Mouse (Mus musculus): ENCODE measurements around the gene Elmo1. TPM values are rescaled to one million over a fixed set of nuclear protein-coding genes. Genes with fewer than 3 reads are reported as not detected.

Gene Elmo1
- polyA plus RNA-seq, 1 experiment from 2014 or later, result 34.9 TPM

GRCm38 (mm10) chr13:20460096-20460495, 369.7 kb downstream of the Elmo1 start:
- Histone ChIP-seq H3K4me3 (no peak overlapping the region), H3K36me3 (no peaks in the 10 kb centered on the region), H3K4me1 (no peaks in the 10 kb centered on the region; the same call in 1 of the 2 replicates), H3K27ac (replicated peaks) (no peak overlapping the region), H3K4me2 (replicated peaks) (no peak overlapping the region), H3K27me3 (no peaks in the 10 kb centered on the region), H3K9me3 (no peaks in the 10 kb centered on the region), H3K9ac (replicated peaks) (no peak overlapping the region)
- ATAC-seq (replicated peaks), result no peak
- 79% methylated on average over 6 of the region's 6 CpGs for whole genome bisulfite sequencing

GRCm38 (mm10) chr13:20461616-20462015, 371.2 kb downstream of the Elmo1 start:
- ATAC-seq (replicated peaks), result no peak
- H3K36me3 ChIP-seq, result no peaks in the 10 kb centered on the region
- H3K4me2 ChIP-seq (replicated peaks), result no peak overlapping the region
- H3K9me3 ChIP-seq, result no peaks in the 10 kb centered on the region
- H3K4me1 ChIP-seq, result no peaks in the 10 kb centered on the region
- 88% methylated on average over 3 of the region's 3 CpGs for WGBS
- H3K27me3 ChIP-seq, result no peaks in the 10 kb centered on the region
- H3K9ac ChIP-seq (replicated peaks), result no peak overlapping the region
- no peak overlapping the region for H3K27ac ChIP-seq (replicated peaks)
- H3K4me3 ChIP-seq, result no peak overlapping the region

GRCm38 (mm10) chr13:20464161-20464560, 373.8 kb downstream of the Elmo1 start:
- Histone ChIP-seq H3K9me3 (no peaks in the 10 kb centered on the region), H3K4me2 (replicated peaks) (no peak overlapping the region), H3K9ac (replicated peaks) (no peak overlapping the region), H3K4me1 (no peaks in the 10 kb centered on the region), H3K4me3 (no peak overlapping the region), H3K27me3 (no peaks in the 10 kb centered on the region), H3K27ac (replicated peaks) (no peak overlapping the region), H3K36me3 (no peaks in the 10 kb centered on the region)
- ATAC-seq (replicated peaks), result no peak

DNA sequence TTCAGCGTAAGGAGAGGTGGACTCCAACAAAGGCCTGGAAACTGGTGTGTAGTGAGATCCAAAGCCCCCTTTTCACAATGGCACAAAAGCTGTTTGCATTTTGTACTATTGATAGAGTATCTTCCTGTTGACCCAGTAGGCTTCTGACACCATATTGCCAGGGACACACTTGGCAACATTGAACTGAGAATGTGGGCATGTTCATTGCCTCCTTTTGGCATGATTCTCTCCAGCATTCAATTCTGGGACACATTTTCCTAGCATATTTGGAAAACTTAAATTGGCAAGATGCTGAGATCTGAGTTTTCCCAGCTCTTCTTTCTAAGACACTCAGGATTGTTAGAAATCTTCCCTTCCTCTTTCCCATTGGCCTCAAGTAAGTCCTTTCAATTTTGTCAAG, 377.0 kb downstream of the Elmo1 start:
- peaks cover 6% of the 10 kb centered on the region; the same call in 1 of the 2 replicates for H3K4me1 ChIP-seq
- H3K9ac ChIP-seq (replicated peaks), result no peak overlapping the region
- H3K27me3 ChIP-seq, result no peaks in the 10 kb centered on the region
- ATAC-seq (replicated peaks), result no peak
- H3K9me3 ChIP-seq, result no peaks in the 10 kb centered on the region
- H3K4me2 ChIP-seq (replicated peaks), result no peak overlapping the region
- WGBS, result 89% methylated on average over 1 of the region's 1 CpGs
- no peak overlapping the region for H3K4me3 ChIP-seq
- no peaks in the 10 kb centered on the region for H3K36me3 ChIP-seq
- H3K27ac ChIP-seq (replicated peaks), result no peak overlapping the region

DNA sequence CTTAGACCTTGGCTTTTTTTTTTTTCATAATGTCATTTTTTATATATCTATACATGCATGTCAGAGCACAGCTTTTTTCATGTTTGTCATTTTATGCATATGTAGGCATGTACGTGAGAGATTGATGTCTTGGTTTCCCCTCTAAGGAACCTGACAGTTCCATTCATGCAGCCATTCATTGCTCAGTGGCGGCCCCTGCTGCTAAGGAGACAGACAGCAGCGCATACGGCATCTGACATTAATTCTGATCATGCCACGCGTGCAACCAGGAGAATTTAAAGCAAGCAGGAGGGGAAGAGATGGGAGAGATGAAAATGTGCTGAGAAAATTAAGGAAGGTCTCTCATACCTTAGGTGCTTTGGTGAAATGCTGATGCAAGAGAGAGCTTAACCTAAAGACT, 381.3 kb downstream of the Elmo1 start:
- Histone ChIP-seq H3K4me3 (peak overlapping the region; percentile 54), H3K9ac (replicated peaks) (peak overlapping the region; percentile 51; the same call in 1 of the 2 replicates), H3K27me3 (no peaks in the 10 kb centered on the region), H3K36me3 (no peaks in the 10 kb centered on the region), H3K4me1 (peaks cover 29% of the 10 kb centered on the region), H3K9me3 (no peaks in the 10 kb centered on the region), H3K4me2 (replicated peaks) (peak overlapping the region; percentile 70), H3K27ac (replicated peaks) (peak overlapping the region; percentile 90)
- 3% methylated on average over 6 of the region's 6 CpGs for WGBS
- peak; percentile 63 for ATAC-seq (replicated peaks)

- H3K9me3 ChIP-seq, result no peaks in the 10 kb centered on the region
- no peaks in the 10 kb centered on the region for H3K36me3 ChIP-seq
- 23% methylated on average over 10 of the region's 10 CpGs for WGBS
- no peaks in the 10 kb centered on the region for H3K27me3 ChIP-seq
- peak overlapping the region; percentile 90 for H3K27ac ChIP-seq (replicated peaks)
- H3K4me2 ChIP-seq (replicated peaks), result peak overlapping the region; percentile 70
- peak; percentile 80 for ATAC-seq (replicated peaks)
- H3K4me3 ChIP-seq, result peak overlapping the region; percentile 54
- peaks cover 32% of the 10 kb centered on the region for H3K4me1 ChIP-seq
- peak overlapping the region; percentile 51 for H3K9ac ChIP-seq (replicated peaks)
Measured at GRCm38 (mm10) chr13:20472301-20472831, 382.0 kb downstream of the Elmo1 start.

GRCm38 (mm10) chr13:20472891-20473539, 382.6 kb downstream of the Elmo1 start:
- H3K9ac ChIP-seq (replicated peaks), result peak overlapping the region; percentile 51
- WGBS, result 30% methylated on average over 15 of the region's 15 CpGs
- H3K9me3 ChIP-seq, result no peaks in the 10 kb centered on the region
- H3K27me3 ChIP-seq, result no peaks in the 10 kb centered on the region
- peak overlapping the region; percentile 54 for H3K4me3 ChIP-seq
- H3K4me1 ChIP-seq, result peaks cover 33% of the 10 kb centered on the region
- ATAC-seq (replicated peaks), result peak; percentile 88
- peak overlapping the region; percentile 90 for H3K27ac ChIP-seq (replicated peaks)
- H3K36me3 ChIP-seq, result no peaks in the 10 kb centered on the region
- H3K4me2 ChIP-seq (replicated peaks), result peak overlapping the region; percentile 70

DNA sequence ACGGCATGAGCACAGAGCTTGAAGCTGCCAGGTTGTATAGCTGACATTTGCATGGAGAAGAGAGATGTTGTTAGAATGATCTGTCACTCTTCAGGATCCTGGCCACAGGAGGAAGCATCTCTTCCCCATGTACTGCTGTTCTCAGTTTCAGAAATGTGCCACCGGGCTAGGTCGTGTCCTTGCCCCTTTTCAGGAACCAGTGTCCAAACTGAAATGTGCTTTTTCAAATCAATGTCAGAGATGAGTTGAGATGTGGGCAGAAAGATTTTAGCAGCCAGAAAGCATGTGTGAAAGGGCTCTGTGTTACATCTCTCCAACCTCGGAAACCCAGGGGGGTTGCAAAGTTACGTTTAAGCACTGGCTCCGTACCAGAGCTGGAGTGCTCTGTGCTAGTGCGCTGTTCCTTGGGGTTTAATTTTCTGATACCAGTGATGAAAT, 383.3 kb downstream of the Elmo1 start:
- H3K9me3 ChIP-seq, result no peaks in the 10 kb centered on the region
- H3K4me2 ChIP-seq (replicated peaks), result peak overlapping the region; percentile 70
- peaks cover 33% of the 10 kb centered on the region for H3K4me1 ChIP-seq
- 44% methylated on average over 7 of the region's 7 CpGs for WGBS
- H3K27me3 ChIP-seq, result no peaks in the 10 kb centered on the region
- peak overlapping the region; percentile 51 for H3K9ac ChIP-seq (replicated peaks)
- ATAC-seq (replicated peaks), result 0 out of 2 replicates have a peak, but pooled peaks have one; percentile 7
- no peaks in the 10 kb centered on the region for H3K36me3 ChIP-seq
- peak overlapping the region; percentile 54 for H3K4me3 ChIP-seq
- peak overlapping the region; percentile 90 for H3K27ac ChIP-seq (replicated peaks)

DNA sequence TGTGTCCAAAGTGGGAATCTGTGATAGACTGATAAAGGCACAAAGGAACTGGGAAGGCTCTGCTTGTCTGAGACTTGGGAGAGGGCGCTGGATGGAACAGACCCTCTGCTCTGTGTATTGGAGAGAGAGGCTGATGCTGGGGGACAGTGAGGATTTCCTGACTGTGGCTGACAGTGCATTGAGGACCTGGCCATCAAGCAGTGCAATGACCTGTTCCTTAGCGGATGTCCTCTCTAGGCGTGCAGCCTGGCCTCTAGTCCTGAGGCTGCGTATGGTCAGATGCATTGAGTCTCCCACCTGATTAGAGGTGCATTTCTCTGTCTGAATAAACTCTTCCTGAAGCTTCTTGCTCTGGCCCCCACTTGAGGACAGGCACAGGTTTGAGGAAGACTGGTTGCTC, 384.2 kb downstream of the Elmo1 start:
- H3K27me3 ChIP-seq, result no peaks in the 10 kb centered on the region
- peak overlapping the region; percentile 54 for H3K4me3 ChIP-seq
- H3K36me3 ChIP-seq, result no peaks in the 10 kb centered on the region
- H3K9ac ChIP-seq (replicated peaks), result peak overlapping the region; percentile 51
- 88% methylated on average over 4 of the region's 4 CpGs for WGBS
- peaks cover 33% of the 10 kb centered on the region for H3K4me1 ChIP-seq
- H3K9me3 ChIP-seq, result no peaks in the 10 kb centered on the region
- peak overlapping the region; percentile 70 for H3K4me2 ChIP-seq (replicated peaks)
- H3K27ac ChIP-seq (replicated peaks), result peak overlapping the region; percentile 90; the same call in 1 of the 2 replicates
- no peak for ATAC-seq (replicated peaks)

GRCm38 (mm10) chr13:20481805-20482204, 391.4 kb downstream of the Elmo1 start:
- peaks cover 15% of the 10 kb centered on the region for H3K4me1 ChIP-seq
- no peaks in the 10 kb centered on the region for H3K9me3 ChIP-seq
- H3K36me3 ChIP-seq, result no peaks in the 10 kb centered on the region
- H3K4me3 ChIP-seq, result no peak overlapping the region
- no peak overlapping the region for H3K9ac ChIP-seq (replicated peaks)
- no peaks in the 10 kb centered on the region for H3K27me3 ChIP-seq
- no peak for ATAC-seq (replicated peaks)
- no peak overlapping the region for H3K27ac ChIP-seq (replicated peaks)
- no peak overlapping the region for H3K4me2 ChIP-seq (replicated peaks)
- WGBS, result 91% methylated on average over 1 of the region's 1 CpGs

DNA sequence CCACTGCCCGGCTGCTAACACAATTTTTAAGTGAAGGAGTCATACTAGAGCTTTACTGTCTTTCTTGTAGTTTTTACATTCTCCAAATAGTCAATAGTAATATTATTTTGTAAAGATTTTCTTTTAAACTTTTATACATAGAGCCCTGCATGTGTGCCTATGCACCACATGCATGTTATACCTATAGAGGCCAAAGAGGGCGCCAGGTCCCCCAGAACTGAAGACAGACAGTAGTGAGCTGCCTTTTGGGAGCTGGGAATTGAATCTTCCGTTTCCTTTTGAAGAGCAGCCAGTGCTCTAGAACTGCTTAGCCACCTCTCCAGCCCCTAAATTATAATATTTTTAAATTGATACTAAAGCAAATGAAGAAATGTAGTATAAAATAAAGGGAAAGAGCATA, 398.7 kb downstream of the Elmo1 start:
- H3K36me3 ChIP-seq, result no peaks in the 10 kb centered on the region
- H3K4me3 ChIP-seq, result no peak overlapping the region
- WGBS, result 65% methylated on average over 3 of the region's 3 CpGs
- H3K4me2 ChIP-seq (replicated peaks), result no peak overlapping the region
- H3K27ac ChIP-seq (replicated peaks), result no peak overlapping the region
- H3K9ac ChIP-seq (replicated peaks), result no peak overlapping the region
- H3K4me1 ChIP-seq, result no peaks in the 10 kb centered on the region; the same call in 1 of the 2 replicates
- no peaks in the 10 kb centered on the region for H3K9me3 ChIP-seq
- no peaks in the 10 kb centered on the region for H3K27me3 ChIP-seq
- no peak for ATAC-seq (replicated peaks)

DNA sequence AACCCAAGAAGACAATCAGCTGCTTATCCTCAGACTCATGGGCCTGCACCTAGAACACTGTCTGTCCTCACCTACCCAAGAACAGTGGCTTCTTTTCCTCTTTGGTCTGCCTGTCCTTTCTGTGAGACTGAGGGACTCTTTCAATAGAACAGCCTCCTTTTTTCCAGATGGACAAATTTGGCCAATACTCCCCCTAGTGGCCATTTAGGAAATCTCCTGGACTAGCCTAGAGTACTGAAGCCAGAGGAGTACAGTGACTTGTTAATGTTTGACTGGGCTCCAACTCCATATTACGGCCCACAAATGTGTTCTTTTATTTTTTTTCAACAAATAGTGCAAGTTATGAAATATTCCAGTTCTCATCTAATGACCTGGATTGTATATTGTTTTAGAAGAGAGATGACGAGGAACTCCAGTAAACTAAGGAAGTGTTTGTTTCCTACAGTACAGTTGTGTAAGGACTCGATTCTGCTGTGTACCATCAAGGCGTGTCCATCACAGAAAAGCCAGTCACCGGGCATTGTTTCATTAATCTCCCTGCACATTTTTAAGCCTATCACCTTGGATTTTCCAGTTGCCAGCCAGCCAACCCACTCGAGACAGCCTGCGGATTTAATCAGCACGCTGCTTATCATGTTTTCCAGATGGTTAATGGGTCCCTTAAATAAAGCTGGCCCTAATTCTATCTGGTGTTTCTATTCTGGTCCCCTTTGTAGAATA, 399.5 kb downstream of the Elmo1 start:
- ATAC-seq (replicated peaks), result peak; percentile 64

More for the DNA sequence above, 399.5 kb downstream of the Elmo1 start:
- H3K4me2 ChIP-seq (replicated peaks), result no peak overlapping the region
- no peak overlapping the region for H3K9ac ChIP-seq (replicated peaks)
- no peaks in the 10 kb centered on the region for H3K27me3 ChIP-seq
- H3K4me3 ChIP-seq, result no peak overlapping the region
- WGBS, result 75% methylated on average over 8 of the region's 8 CpGs
- H3K4me1 ChIP-seq, result no peaks in the 10 kb centered on the region; the same call in 1 of the 2 replicates
- H3K9me3 ChIP-seq, result no peaks in the 10 kb centered on the region
- no peaks in the 10 kb centered on the region for H3K36me3 ChIP-seq
- no peak overlapping the region for H3K27ac ChIP-seq (replicated peaks)

Measured in forebrain, embryonic 15.5 days (tissue).